Mouse (Mus musculus) bone marrow macrophage, adult 2 months (primary cell): ENCODE measurements around the gene Prune1.

Source experiments
- CTCF ChIP-seq: IDR thresholded peaks from 2 replicates; pipeline ENCODE4 v1.5.1; 2012; ENCODE audit warnings: low read depth, mild to moderate bottlenecking, low read length, moderate library complexity
- POLR2A ChIP-seq: IDR thresholded peaks from 2 replicates; pipeline ENCODE4 v1.6.1; 2012; ENCODE audit warnings: mild to moderate bottlenecking, low read depth, low read length, borderline replicate concordance

- no peak for TF ChIP-seq CTCF
- no peak for TF ChIP-seq POLR2A
These were observed 7.5 kb upstream of the Prune1 start for GRCm38 (mm10) chr3:95289419-95289818.
